Mouse (Mus musculus) limb, embryonic 14.5 days (tissue): ENCODE results near the gene Vip. TPM values are rescaled to one million over a fixed set of nuclear protein-coding genes. Genes with fewer than 3 reads are reported as not detected.

Source experiments
- ATAC-seq: fragments of 200-750 bp; cut with Nextera tagmentation; 2 replicates; pipeline ENCODE4 v1.8.0; 2017; ENCODE audit warnings: low read depth, moderate number of reproducible peaks, moderate TSS enrichment; ENCODE audit not compliant: low FRiP score
- DNase-seq: peaks from one replicate; pipeline ENCODE4 v3.0.0-alpha.2; 2015; ENCODE audit warnings: low spot score
- H3K27ac ChIP-seq: fragments of 300-500 bp; sonication (generic); replicated peaks from 2 replicates; pipeline ENCODE4 v1.5.1; 2014; ENCODE audit warnings: low read depth, mild to moderate bottlenecking, low read length, moderate library complexity, mixed read lengths
- H3K27me3 ChIP-seq: fragments of 300-500 bp; sonication (generic); 2 replicates; pipeline ENCODE4 v1.6.1; 2014; ENCODE audit warnings: low read length, mixed read lengths; ENCODE audit not compliant: control insufficient read depth, insufficient read depth
- H3K36me3 ChIP-seq: fragments of 300-500 bp; sonication (generic); 2 replicates; pipeline ENCODE4 v1.6.1; 2014; ENCODE audit warnings: mild to moderate bottlenecking, low read length, moderate library complexity, mixed read lengths; ENCODE audit not compliant: control insufficient read depth, insufficient read depth
- H3K4me1 ChIP-seq: fragments of 300-500 bp; sonication (generic); 2 replicates; pipeline ENCODE4 v1.6.1; 2014; ENCODE audit warnings: antibody characterized with exemption, low read length, mixed read lengths; ENCODE audit not compliant: control insufficient read depth, insufficient read depth
- H3K4me2 ChIP-seq: fragments of 300-500 bp; sonication (generic); replicated peaks from 2 replicates; pipeline ENCODE4 v1.6.1; 2014; ENCODE audit warnings: low read depth, mild to moderate bottlenecking, low read length, moderate library complexity; ENCODE audit not compliant: severe bottlenecking
- H3K4me3 ChIP-seq: fragments of 300-500 bp; sonication (generic); replicated peaks from 2 replicates; pipeline ENCODE4 v1.5.1; 2014; ENCODE audit warnings: low read length
- H3K9ac ChIP-seq: fragments of 300-500 bp; sonication (generic); 2 replicates; pipeline ENCODE4 v1.6.1; 2014; ENCODE audit warnings: mild to moderate bottlenecking, low read depth, low read length, moderate library complexity; ENCODE audit not compliant: severe bottlenecking
- H3K9me3 ChIP-seq: fragments of 300-500 bp; sonication (generic); 2 replicates; pipeline ENCODE4 v1.6.1; 2016; ENCODE audit warnings: low read length; ENCODE audit not compliant: control insufficient read depth
- POLR2A ChIP-seq: fragments of 200-500 bp; IDR thresholded peaks from 2 replicates; pipeline ENCODE4 v1.8.0; 2012; ENCODE audit warnings: inconsistent platforms, mild to moderate bottlenecking, moderate library complexity, borderline replicate concordance; ENCODE audit not compliant: insufficient read depth, insufficient read length; ENCODE audit errors: extremely low read depth
- WGBS: fragments of 180-500 bp; shearing (Covaris S2); extraction: QIAGEN DNeasy Blood & Tissue Kit; methylation state at CpG from one replicate; pipeline ENCODE4 v1.1.7; 2014; 5-methylcytosine and 5-hydroxymethylcytosine counted together
- polyA plus RNA-seq, 2 experiments: library from polyadenylated mRNA; depleted of rRNA in 1 of 2; stranded (reverse) in 1 of 2; unstranded in 1 of 2; fragments of >200 nt; fragmentation: Nextera tagmentation in 1 of 2; extraction: Ambion mirVana in 1 of 2; gene quantifications; 2 replicates each; pipeline versions ENCODE4 v1.2.1 to v1.2.3; 2012 to 2014

The Vip gene
- polyA plus RNA-seq, 2 experiments: 0.08 TPM; not detected in 1

- Histone ChIP-seq H3K4me2 (no peak overlapping the region), H3K4me1 (no peaks in the 10 kb centered on the region), H3K9ac (no peak overlapping the region), H3K4me3 (no peak overlapping the region), H3K9me3 (no peaks in the 10 kb centered on the region), H3K27me3 (no peaks in the 10 kb centered on the region), H3K27ac (no peak overlapping the region), H3K36me3 (no peaks in the 10 kb centered on the region)
- ATAC-seq: no peak
- no peak for DNase-seq
- WGBS: 86% methylated on average over 1 of the region's 1 CpGs
- TF ChIP-seq POLR2A: no peak
Observed at GRCm38 (mm10) chr10:5694351-5694750, 55.3 kb downstream of the Vip start.

Other genes with a start within 250 kb of the Vip start
- gene Syne1, start 87.7 kb upstream of the Vip start, polyA plus RNA-seq (2012; rRNA removed): 11.3 and 12.0 TPM in 2 replicates
- 11.0 and 11.7 TPM in 2 replicates for gene Syne1, start 87.7 kb upstream of the Vip start, polyA plus RNA-seq (2014; fragmentation: Nextera tagmentation; extraction: Ambion mirVana)
- gene Myct1, start 45.4 kb upstream of the Vip start, polyA plus RNA-seq (2012; rRNA removed): 3.6 and 3.8 TPM in 2 replicates
- gene Myct1, start 45.4 kb upstream of the Vip start, polyA plus RNA-seq (2014; fragmentation: Nextera tagmentation; extraction: Ambion mirVana): 3.9 and 5.1 TPM in 2 replicates
- gene Fbxo5, start 166.4 kb downstream of the Vip start, polyA plus RNA-seq (2012; rRNA removed): 30.4 and 43.5 TPM in 2 replicates
- 52.7 and 58.3 TPM in 2 replicates for gene Fbxo5, start 166.4 kb downstream of the Vip start, polyA plus RNA-seq (2014; fragmentation: Nextera tagmentation; extraction: Ambion mirVana)
- 5.1 and 10.0 TPM in 2 replicates for gene Mtrf1l, start 184.7 kb downstream of the Vip start, polyA plus RNA-seq (2012; rRNA removed)
- 17.3 and 17.7 TPM in 2 replicates for gene Mtrf1l, start 184.7 kb downstream of the Vip start, polyA plus RNA-seq (2014; fragmentation: Nextera tagmentation; extraction: Ambion mirVana)